Mouse (Mus musculus) cerebral cortex, adult 2 months (tissue): ENCODE measurements around the gene Ablim1.

ENCODE experiments used
- WGBS: fragments of 180-500 bp; shearing (Covaris S2); methylation state at CpG from one replicate; pipeline ENCODE4 v1.1.7; 2018; 5-methylcytosine and 5-hydroxymethylcytosine counted together

Gene Ablim1

GRCm38 (mm10) chr19:57314346-57315012 lies at the start of gene Ablim1:
TSS of gene Ablim1 (minus strand) at chr19:57314919.
- WGBS, result under 1% methylated on average over 52 of the region's 52 CpGs

DNA sequence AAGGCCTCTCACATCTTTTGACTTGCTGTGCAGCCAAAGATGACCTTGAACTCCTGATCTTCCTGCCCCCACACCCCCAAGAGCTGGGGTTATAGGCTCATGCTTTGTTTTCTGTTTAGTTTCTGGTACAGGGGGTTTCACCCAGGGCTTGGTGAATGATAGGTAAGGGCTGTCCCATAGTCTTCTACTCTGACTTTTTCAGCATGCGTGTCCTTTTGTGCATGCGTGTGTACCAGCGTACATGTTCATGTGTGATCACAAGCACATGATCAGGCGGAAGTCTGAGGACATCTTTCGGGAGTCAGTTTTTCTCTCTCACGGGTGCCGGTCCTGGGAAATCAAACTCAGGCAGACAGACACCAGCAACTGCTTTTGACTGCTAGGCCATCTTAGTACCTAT lies 48.8 kb upstream of the Ablim1 start:
- 79% methylated on average over 7 of the region's 7 CpGs for WGBS

GRCm38 (mm10) chr19:57363076-57363475 lies 48.4 kb upstream of the Ablim1 start:
- 33% methylated on average over 7 of the region's 7 CpGs for WGBS

DNA sequence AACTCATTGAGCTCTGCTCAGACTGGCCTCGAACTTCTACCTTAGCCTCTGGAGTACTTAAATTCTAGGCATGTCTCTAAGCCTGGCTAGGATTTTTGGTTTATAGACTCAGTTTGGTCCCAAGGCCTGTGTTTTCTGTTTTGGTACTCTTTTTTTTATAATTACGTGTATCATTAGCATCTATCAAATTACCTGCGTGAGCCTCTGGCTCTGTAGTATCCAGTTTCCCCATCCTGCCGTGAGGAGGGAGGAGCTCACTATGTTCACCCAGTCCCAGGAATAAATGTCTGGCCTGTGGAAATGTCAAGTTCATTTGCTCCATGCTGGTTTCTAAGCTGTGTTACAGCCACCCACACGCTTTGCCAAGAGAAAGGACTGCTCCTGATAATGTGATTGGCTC lies 47.9 kb upstream of the Ablim1 start:
- WGBS, result 44% methylated on average over 5 of the region's 5 CpGs

DNA sequence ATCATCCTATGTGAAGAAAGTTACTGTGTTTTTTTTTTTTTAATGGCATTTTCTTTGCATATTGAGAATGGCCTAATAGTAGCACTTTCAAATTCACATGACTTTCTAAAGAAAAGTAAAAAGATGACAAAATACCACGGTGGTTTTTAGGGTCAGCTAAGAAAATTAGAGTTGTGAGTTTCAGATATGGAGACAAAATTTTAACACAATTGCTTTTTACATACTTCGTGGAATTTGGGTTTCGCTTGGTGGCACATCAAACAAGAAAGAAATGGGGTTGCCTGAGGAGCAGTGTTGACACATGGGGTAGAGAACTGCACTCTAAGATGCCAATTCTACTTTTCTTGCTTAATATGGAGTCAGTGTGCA lies 47.2 kb upstream of the Ablim1 start:
- WGBS, result 14% methylated on average over 3 of the region's 3 CpGs

GRCm38 (mm10) chr19:57361131-57361938 lies 46.6 kb upstream of the Ablim1 start:
- WGBS, result 1% methylated on average over 77 of the region's 78 CpGs

GRCm38 (mm10) chr19:57360341-57361130 lies 45.8 kb upstream of the Ablim1 start, which contains the start of gene Fam160b1:
TSS of gene Fam160b1 (plus strand) at chr19:57360680.
- WGBS, result under 1% methylated on average over 56 of the region's 70 CpGs

- 8% methylated on average over 10 of the region's 10 CpGs for WGBS
Observed at GRCm38 (mm10) chr19:57359701-57360326, 45.1 kb upstream of the Ablim1 start.

DNA sequence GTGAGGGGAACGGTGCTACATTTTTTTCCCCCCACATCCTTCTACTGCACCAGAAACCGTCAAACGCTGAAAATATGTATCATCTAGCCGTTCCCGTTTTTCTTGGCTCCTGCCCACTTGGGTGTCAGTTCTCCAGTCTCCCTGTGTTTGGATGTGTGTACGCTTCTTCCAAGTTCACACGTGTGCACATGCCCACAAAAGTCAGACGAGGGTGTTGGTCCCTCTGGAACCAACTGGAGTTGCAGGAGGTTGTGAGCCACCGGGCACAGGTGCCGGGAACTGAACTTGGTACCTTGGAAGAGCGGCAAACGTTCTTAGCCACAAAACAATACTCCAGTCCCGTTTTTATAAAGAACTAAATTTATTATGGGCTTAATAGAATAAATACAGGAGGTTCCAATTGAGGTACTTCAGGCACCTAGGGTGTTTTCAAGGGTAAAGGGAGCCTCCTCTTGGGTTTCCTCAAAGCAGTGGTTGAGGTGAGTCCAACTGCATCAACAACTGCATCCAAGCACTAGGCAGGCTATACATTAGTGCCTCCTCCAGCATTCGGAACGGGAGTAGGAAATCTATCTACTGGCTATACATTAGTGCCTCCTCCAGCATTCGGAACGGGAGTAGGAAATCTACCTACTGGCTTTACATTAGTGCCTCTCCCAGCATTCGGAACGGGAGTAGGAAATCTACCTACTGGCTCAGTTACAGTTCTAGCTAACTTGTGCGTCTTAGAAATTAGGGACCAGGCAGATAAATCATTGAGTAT lies 44.3 kb upstream of the Ablim1 start:
- 52% methylated on average over 20 of the region's 20 CpGs for WGBS

DNA sequence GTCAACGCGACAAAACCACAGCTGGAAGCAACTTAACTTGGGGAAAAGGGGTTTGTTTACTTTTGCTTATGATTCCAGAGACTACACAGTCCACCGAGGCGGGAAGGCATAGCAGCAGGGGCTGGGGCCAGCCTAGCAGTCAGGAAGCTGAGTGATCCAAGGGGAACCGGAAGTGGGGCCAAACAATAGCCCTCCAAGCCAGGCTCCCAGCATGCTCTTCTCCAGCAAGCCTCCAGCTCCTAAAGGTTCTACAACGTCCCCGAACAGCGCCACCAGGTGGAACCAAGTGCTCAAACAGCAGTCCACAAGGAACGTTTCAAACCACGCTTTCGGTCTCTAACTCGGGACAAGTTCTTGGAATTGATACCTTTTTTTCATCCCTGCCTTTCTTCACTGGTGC lies 43.6 kb upstream of the Ablim1 start:
- 51% methylated on average over 12 of the region's 12 CpGs for WGBS

DNA sequence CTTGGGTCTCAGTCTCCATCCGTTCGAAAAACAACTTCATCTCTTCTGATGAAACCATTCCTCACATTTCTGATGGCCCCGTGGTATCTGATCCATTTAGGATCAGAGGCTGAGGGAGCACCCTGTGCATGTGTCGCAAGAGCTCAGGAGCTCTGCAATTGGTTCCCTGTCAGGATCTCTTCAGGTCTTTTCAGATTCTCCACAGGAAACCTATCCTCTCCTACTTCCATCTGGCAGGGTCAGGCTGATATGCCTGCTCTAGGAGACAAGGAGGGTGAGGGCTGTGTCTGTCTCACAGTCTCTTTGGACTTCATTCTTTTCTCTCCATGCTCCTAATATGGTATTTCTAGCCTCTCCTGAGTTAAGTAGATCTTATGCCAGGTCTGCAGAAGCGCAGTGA lies 43.1 kb upstream of the Ablim1 start:
- WGBS, result 62% methylated on average over 5 of the region's 5 CpGs

DNA sequence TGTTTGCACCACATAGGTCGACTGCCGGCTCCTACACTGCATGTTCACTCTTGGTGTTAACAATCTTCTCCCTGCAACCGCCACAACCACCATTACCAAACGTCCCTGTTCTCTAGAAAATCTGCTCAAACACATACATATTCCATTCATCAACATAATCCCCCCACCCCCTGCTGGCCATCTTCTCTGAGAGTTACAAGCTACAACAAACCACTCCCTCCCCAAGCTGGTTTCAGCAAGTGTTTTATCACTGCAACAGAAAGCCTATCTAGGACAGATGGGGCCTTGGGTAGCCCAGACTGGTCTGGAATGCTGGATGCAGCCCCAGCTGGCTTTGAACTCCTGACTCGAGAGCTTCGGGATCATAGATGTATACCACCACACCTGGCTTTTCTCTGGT lies 42.5 kb upstream of the Ablim1 start:
- WGBS, result 66% methylated on average over 6 of the region's 6 CpGs

GRCm38 (mm10) chr19:57356273-57356672 lies 41.6 kb upstream of the Ablim1 start:
- WGBS, result 56% methylated on average over 7 of the region's 7 CpGs

DNA sequence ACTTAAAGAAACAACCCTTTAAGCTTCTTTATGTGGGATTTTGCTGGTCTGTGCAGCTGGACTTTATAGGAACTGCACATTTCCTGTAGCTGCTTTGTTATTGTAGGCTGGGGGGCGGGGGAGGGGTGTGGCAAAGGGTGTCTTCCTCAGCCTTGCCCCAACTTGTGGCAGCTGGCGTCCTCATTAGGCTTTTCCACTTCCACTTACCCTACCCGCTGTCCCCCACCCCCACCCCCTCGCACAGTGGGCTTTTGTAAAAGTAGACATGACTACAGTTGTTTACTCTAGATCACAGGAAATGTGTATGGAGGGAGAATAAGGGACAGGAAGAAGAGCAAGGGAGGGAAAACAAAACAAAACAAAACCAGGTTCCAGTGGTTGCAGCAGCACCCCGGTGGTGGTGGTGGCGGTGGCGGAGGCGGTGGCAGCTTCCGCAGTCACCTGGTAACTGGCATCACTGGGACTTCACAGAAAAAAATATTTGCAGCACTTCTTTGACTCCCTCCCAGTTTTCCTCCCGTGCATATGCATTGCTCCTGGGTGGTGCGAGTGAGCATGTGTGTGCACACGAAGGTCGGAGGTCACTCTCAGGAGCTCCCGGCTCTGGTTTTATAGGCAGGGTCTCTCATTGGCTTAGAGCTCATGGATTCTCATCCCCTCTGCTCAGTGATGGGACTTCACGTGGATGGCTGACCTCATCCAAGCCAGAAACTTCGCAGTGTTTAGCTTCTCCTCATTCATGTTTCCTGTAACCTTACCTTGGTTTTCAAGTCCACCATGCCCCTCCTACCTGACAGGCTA lies 40.9 kb upstream of the Ablim1 start:
- WGBS, result 64% methylated on average over 16 of the region's 16 CpGs

DNA sequence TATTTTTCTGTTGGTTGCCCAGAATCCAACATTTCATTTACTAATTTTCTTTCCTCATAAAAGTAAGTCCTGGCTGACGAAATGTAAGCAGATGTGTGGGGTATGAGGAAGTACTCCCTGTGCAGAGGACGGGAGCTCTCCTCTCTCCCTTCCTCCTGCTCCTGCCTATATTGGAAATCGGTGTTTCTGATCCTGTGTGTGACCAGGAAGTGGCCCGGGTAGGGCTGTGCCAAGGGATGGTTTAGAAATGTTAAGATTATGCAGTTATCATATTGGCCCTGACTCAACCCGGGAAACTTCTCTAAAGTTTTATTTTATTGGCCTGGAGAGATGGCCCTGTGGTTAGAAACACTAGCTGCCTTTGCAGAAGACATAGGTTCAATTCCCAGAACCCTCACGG lies 40.0 kb upstream of the Ablim1 start:
- 70% methylated on average over 6 of the region's 6 CpGs for WGBS

DNA sequence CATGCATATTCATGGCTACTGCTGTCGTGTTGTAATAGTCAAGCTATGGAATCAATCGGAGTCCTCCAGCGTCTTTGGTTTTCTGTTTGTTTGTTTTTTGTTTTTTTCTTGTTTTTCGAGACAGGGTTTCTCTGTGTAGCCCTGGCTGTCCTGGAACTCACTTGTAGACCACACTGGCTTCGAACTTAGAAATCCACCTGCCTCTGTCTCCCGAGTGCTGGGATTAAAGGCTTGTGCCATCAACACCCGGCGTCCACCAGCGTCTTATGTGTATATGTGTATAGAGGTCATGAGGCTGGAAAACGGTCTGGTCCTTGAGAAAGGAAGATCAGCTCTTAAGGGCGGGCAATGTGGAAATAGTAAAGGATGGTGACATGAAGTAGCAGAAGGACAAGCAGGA lies 39.3 kb upstream of the Ablim1 start:
- 90% methylated on average over 11 of the region's 11 CpGs for WGBS

DNA sequence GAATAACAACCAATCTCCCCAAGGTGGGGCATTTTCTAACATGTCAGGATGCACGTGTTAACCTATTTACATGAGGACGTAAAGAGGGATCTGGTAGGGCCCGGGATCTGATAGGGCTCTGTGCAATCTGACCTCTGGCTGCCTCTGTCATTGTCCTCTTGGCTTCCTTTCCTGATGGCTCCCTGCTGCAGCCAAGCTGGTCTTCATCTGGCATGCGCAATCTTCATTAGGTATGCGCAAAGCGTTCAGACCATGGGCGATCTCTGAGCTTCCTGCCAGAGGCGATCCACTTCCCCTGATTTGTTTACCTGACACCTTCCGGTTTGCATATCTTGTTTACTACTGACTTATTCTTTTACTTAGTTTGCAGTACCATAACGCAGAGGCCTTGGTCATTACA lies 38.5 kb upstream of the Ablim1 start:
- WGBS, result 77% methylated on average over 10 of the region's 10 CpGs

GRCm38 (mm10) chr19:57352337-57352935 lies 37.7 kb upstream of the Ablim1 start:
- WGBS, result 56% methylated on average over 12 of the region's 12 CpGs

- WGBS, result 88% methylated on average over 1 of the region's 1 CpGs
Observed at GRCm38 (mm10) chr19:57344678-57345077, 30.0 kb upstream of the Ablim1 start.

GRCm38 (mm10) chr19:57343860-57344259 lies 29.1 kb upstream of the Ablim1 start:
- 83% methylated on average over 5 of the region's 5 CpGs for WGBS
